Mouse (Mus musculus) mouse embryonic stem cell (cell line): ENCODE measurements at regions not wholly inside any gene's neighbourhood (a gene's known extent, or its start where the extent isn't known, plus 50 kb on each side); places are given as distances from the start of the nearest gene placed in this dataset.

ENCODE experiments used
- in situ Hi-C, 2 experiments: fragments of 300-500 bp; cut with MboI; formaldehyde crosslinking; loops; 1 replicate in 1 of 2; 3 replicates in 1 of 2; pipeline ENCODE4 v1.14.3; 2019 to 2020; ENCODE audit warnings: low sequenced_read_pairs in 2 of 2, low pct_unique_long_range_greater_than_20kb in 1 of 2, mixed read lengths in 1 of 2; ENCODE audit not compliant: unreplicated experiment in 1 of 2

- in situ Hi-C loops, result no loop called here
Measured at GRCm38 (mm10) chr4:142982585-142983294, 230.1 kb downstream of the Prdm2 start.

DNA sequence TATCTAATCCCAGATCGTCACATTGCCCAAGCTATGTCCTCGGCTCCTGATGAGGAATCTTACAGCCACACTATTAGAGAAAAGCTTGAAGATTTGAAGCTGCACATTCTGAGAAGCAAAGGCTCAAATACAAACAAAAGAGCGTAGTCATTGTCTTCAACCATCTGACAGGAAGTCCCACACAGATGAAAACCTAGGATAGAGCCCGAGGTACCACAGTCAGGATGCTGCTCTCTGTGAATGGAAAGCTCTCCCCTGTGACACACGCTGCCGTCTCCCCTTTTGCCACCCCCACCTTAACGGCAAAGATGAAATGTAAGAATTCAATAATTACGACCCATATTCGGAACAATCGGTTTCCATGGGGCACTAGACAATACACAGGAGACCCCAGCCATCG is 237.2 kb downstream of the Prdm2 start:
- in situ Hi-C loops, result no loop called here

DNA sequence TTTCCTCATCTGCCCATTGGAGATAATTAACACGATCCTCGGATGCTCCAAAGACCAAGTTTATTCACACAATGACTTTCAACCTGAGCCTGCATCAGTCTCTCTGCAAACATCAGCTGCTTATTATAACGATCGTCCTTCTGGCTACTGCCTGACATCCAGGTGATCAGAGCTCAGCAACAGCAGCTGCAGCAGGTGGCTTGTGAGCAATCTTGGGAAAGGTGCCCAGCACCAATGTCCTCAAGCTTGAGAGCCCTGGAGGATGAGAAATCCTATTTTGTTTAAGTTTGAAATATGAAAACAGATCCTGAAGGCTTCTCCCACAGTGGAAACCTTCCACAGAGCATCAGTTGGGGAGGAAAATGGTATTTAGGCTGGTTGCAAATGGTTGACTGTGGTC is 242.8 kb downstream of the Prdm2 start:
- in situ Hi-C loops, result no loop called here

- in situ Hi-C loops, result no loop called here
Measured at GRCm38 (mm10) chr4:142967604-142968003, 245.2 kb downstream of the Prdm2 start.

GRCm38 (mm10) chr4:142956832-142957429 is 255.9 kb downstream of the Prdm2 start:
- in situ Hi-C loops, result loop anchor here in 1 of 2 experiments (10.0 kb wide), 1 partner anchor 72 kb away; no protein-coding TSS in a partner anchor

DNA sequence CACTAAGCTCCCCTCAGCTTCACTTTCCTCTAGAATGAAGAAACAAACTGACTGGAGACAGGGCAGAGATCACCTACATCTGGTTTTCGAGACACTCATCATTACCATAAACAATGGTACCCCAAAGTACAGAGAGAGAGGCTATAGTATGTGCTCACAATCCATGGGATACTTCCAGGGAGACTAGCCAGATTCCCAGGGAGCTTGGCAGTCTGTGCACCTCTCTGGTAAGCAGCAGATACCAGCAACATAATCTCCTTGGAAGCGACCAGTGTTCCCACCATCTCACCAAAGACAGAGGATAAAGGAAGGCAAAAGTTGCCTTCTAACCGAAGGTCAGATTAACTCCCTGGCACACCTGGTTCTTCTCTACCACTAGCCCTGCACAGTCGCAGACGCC is 256.4 kb downstream of the Prdm2 start:
- in situ Hi-C loops, result loop anchor here in 1 of 2 experiments (10.0 kb wide), 1 partner anchor 72 kb away; no protein-coding TSS in a partner anchor

- in situ Hi-C loops, result loop anchor here in 1 of 2 experiments (10.0 kb wide), 1 partner anchor 69 kb away; no protein-coding TSS in a partner anchor
Measured at GRCm38 (mm10) chr4:142953724-142954123, 259.1 kb downstream of the Prdm2 start.

DNA sequence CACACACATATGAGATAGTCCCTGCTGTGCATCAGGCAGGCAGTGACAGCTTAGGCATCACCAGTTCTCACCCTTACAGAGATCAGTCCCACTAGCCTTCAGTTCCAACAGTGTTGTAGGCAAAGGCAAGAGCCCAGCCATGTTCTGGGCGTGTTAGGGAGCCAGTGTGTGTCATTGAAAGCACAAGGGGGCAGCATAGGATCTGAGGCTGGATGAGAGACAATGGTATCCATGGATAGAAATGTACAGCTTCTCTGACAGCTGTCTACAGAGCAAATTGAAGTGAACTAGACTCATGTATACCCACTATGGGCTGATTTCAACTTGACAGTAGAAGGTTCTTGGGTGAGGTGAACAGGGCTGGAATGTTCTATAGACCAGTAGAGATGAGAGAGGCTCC is 259.9 kb downstream of the Prdm2 start:
- in situ Hi-C loops, result loop anchor here in 1 of 2 experiments (10.0 kb wide), 1 partner anchor 68 kb away; no protein-coding TSS in a partner anchor

DNA sequence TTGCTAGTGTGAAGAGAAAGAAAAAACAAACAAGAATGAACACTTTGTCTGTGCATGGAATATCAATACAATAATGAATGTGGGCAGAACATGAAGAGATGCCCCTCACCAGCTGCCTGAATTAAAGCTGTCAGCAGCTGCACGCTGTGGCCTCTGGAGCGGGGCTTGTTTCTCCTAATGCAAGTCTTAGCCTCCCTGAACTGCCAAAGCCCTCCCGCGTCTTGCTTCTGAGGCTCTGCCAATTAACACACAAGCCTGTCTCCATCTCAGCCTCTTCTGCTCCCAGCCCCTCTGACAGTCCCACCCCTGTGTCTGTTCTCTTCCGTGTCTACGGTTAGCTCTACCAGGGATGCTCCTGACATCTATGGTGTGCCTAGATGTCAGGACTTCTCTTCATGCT is 265.1 kb downstream of the Prdm2 start:
- in situ Hi-C loops, result no loop called here

- in situ Hi-C loops, result no loop called here
Measured at GRCm38 (mm10) chr4:142933627-142934026, 279.2 kb downstream of the Prdm2 start.

- in situ Hi-C loops, result no loop called here
Measured at GRCm38 (mm10) chr4:142929245-142929644, 283.6 kb downstream of the Prdm2 start.

DNA sequence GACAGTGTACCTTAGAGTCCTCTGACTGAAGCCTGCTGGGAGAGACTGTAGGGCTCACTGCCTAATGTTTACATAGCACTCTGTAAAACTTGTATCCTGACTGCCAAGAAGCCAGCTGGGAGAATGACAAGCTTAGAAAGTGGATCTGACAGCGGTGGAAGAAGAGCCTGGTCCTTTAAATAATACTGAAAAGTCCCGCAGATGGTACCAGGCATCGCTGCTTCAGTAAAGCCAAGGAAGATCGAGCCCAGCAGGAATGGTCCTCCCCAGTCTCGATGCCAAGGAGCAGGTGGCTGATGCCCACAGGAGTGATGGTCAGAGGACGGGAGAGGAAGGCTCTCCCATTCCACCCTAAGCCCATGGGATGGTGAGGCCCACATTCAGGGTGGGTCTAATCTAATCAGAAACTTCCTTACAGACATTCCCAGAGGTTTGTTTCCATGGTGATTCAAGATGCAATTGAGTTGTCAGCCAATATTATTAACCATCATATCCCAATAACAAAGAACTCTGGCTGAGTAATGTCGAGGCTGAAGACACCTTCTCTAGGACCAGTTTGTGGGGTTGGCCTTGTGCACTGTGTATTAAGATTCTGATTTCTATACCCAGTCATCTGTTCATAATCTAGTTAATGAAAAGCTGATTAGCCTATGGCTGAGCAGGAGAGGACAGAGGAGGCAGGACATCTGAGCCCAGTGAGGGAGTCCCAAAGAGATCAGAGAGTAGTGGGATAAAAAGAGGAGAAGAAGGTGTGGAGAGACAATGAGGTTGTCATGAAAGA is 285.3 kb downstream of the Prdm2 start:
- in situ Hi-C loops, result no loop called here

GRCm38 (mm10) chr4:142925111-142925510 is 287.7 kb downstream of the Prdm2 start:
- in situ Hi-C loops, result no loop called here

GRCm38 (mm10) chr4:142909355-142909947 is 303.3 kb downstream of the Prdm2 start:
- in situ Hi-C loops, result loop anchor here in 1 of 2 experiments (10.0 kb wide), 1 partner anchor 115 kb away; no protein-coding TSS in a partner anchor

DNA sequence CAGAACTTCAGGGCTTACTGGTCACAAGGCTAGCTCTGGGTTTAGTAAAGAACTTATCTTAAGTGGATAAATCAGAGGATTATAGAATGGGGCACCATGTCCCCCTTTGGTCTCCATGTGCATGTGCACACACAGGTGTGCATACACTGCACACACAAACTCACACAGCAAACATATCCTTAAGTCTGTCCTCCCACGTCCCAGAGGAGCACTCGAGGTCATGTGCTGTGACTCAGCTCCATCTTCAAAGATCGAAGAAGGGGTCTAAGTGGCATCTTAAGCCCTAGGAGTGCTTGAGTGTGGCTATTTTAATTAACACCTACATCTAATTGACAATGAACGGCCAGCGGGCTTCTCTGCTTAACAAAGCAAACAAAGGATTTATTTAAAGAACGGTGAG is 304.0 kb downstream of the Prdm2 start:
- in situ Hi-C loops, result loop anchor here in 1 of 2 experiments (10.0 kb wide), 1 partner anchor 116 kb away; no protein-coding TSS in a partner anchor

GRCm38 (mm10) chr4:142903356-142904032 is 309.3 kb downstream of the Prdm2 start:
- in situ Hi-C loops, result loop anchor here (5.0 to 10.0 kb wide), 2 partner anchors 119 to 121 kb away; no protein-coding TSS in a partner anchor

- in situ Hi-C loops, result loop anchor here (5.0 to 10.0 kb wide), 2 partner anchors 122 to 124 kb away; no protein-coding TSS in a partner anchor
Measured at GRCm38 (mm10) chr4:142900792-142901191, 312.0 kb downstream of the Prdm2 start.

DNA sequence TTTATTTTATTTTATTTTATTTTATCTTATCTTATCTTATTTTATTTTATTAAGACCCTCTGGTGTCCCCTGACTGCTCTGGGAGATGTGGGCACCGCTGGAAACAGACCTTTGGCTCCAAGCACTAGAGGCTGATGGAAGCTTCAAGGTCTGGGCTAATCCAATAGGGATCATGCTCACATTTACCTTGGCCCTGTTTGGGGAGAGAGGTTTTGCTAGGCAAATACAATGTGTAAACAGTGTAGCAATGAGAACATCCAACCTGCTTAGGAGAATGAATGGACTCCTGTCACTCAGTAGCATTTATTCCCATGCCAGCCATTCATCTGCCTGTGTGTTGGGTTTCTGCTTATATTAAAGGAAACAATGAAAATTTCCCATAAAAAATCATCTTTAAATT is 313.8 kb downstream of the Prdm2 start:
- in situ Hi-C loops, result no loop called here
